Mouse (Mus musculus): Measurements from ENCODE around the gene Prcp.

The Prcp gene

GRCm38 (mm10) chr7:92874116-92874675 lies at the start of gene Prcp, which contains the start of gene Ddias:
Gene Prcp, plus strand, starts transcription at chr7:92874470.
Gene Ddias, minus strand, starts transcription at chr7:92874247.
- peak; percentile 93 for DNase-seq (ENCODE audit: low read depth, low spot score)

GRCm38 (mm10) chr7:92826248-92826647 lies 48.0 kb upstream of the Prcp start:
- no peak for DNase-seq (ENCODE audit: low read depth, low spot score)

GRCm38 (mm10) chr7:92827981-92828380 lies 46.3 kb upstream of the Prcp start:
- DNase-seq (ENCODE audit: low read depth, low spot score): peak; percentile 46

- DNase-seq (ENCODE audit: low read depth, low spot score): no peak
Measured at GRCm38 (mm10) chr7:92832395-92832794, 41.9 kb upstream of the Prcp start.

GRCm38 (mm10) chr7:92834391-92834790 lies 39.9 kb upstream of the Prcp start:
- no peak for DNase-seq (ENCODE audit: low read depth, low spot score)

GRCm38 (mm10) chr7:92836447-92836846 lies 37.8 kb upstream of the Prcp start:
- no peak for DNase-seq (ENCODE audit: low read depth, low spot score)

- no peak for DNase-seq (ENCODE audit: low read depth, low spot score)
Measured at GRCm38 (mm10) chr7:92837226-92837625, 37.0 kb upstream of the Prcp start.

GRCm38 (mm10) chr7:92837907-92838306 lies 36.4 kb upstream of the Prcp start:
- DNase-seq (ENCODE audit: low read depth, low spot score): no peak

- no peak for DNase-seq (ENCODE audit: low read depth, low spot score)
Measured at GRCm38 (mm10) chr7:92842254-92842653, 32.0 kb upstream of the Prcp start.

GRCm38 (mm10) chr7:92848246-92848645 lies 26.0 kb upstream of the Prcp start:
- no peak for DNase-seq (ENCODE audit: low read depth, low spot score)

- DNase-seq (ENCODE audit: low read depth, low spot score): peak; percentile 17
Measured at GRCm38 (mm10) chr7:92866526-92866925, 7.7 kb upstream of the Prcp start.

GRCm38 (mm10) chr7:92870161-92870560 lies 4.1 kb upstream of the Prcp start:
- DNase-seq (ENCODE audit: low read depth, low spot score): no peak

GRCm38 (mm10) chr7:92871596-92871995 lies 2.7 kb upstream of the Prcp start:
- no peak for DNase-seq (ENCODE audit: low read depth, low spot score)

GRCm38 (mm10) chr7:92874761-92875408 lies 615 bp downstream of the Prcp start:
- DNase-seq (ENCODE audit: low read depth, low spot score): peak; percentile 72

- no peak for DNase-seq (ENCODE audit: low read depth, low spot score)
Measured at GRCm38 (mm10) chr7:92876066-92876465, 1.8 kb downstream of the Prcp start.

GRCm38 (mm10) chr7:92876538-92876937 lies 2.3 kb downstream of the Prcp start:
- no peak for DNase-seq (ENCODE audit: low read depth, low spot score)

GRCm38 (mm10) chr7:92878575-92879285 lies 4.5 kb downstream of the Prcp start:
- DNase-seq (ENCODE audit: low read depth, low spot score): no peak

- DNase-seq (ENCODE audit: low read depth, low spot score): no peak
Measured at GRCm38 (mm10) chr7:92883850-92884716, 9.8 kb downstream of the Prcp start.

GRCm38 (mm10) chr7:92884998-92885660 lies 10.9 kb downstream of the Prcp start:
- no peak for DNase-seq (ENCODE audit: low read depth, low spot score)

GRCm38 (mm10) chr7:92886801-92887200 lies 12.5 kb downstream of the Prcp start:
- DNase-seq (ENCODE audit: low read depth, low spot score): no peak

GRCm38 (mm10) chr7:92887230-92887629 lies 13.0 kb downstream of the Prcp start:
- no peak for DNase-seq (ENCODE audit: low read depth, low spot score)
